Mouse (Mus musculus) embryonic facial prominence, embryonic 11.5 days (tissue): ENCODE data around the gene Gas2l1. TPM values are rescaled to one million over a fixed set of nuclear protein-coding genes. Genes with fewer than 3 reads are reported as not detected.

Source experiments
- ATAC-seq: fragments of 200-750 bp; cut with Nextera tagmentation; replicated peaks from 2 replicates; pipeline ENCODE4 v1.8.0; 2017; ENCODE audit warnings: low read depth; ENCODE audit not compliant: insufficient number of reproducible peaks, low FRiP score, low TSS enrichment
- DNase-seq: peaks from one replicate; pipeline ENCODE4 v3.0.0-alpha.2; 2015; ENCODE audit warnings: low spot score
- H3K27ac ChIP-seq: fragments of 300-500 bp; sonication (generic); replicated peaks from 2 replicates; pipeline ENCODE4 v1.5.1; 2014; ENCODE audit warnings: mild to moderate bottlenecking, low read depth, low read length, control low read depth
- H3K27me3 ChIP-seq: fragments of 300-500 bp; sonication (generic); 2 replicates; pipeline ENCODE4 v1.6.1; 2014; ENCODE audit warnings: mild to moderate bottlenecking, low read length, moderate library complexity, mixed read lengths; ENCODE audit not compliant: control insufficient read depth, insufficient read depth
- H3K36me3 ChIP-seq: fragments of 300-500 bp; sonication (generic); replicated peaks from 2 replicates; pipeline ENCODE4 v1.6.1; 2014; ENCODE audit warnings: low read depth, mild to moderate bottlenecking, low read length, moderate library complexity, mixed read lengths; ENCODE audit not compliant: control insufficient read depth, insufficient read depth
- H3K4me1 ChIP-seq: fragments of 300-500 bp; sonication (generic); 2 replicates; pipeline ENCODE4 v1.6.1; 2014; ENCODE audit warnings: low read length, mixed read lengths; ENCODE audit not compliant: control insufficient read depth, insufficient read depth
- H3K4me2 ChIP-seq: fragments of 300-500 bp; sonication (generic); 2 replicates; pipeline ENCODE4 v1.6.1; 2014; ENCODE audit warnings: low read depth, mild to moderate bottlenecking, control low read depth, low read length, moderate library complexity
- H3K4me3 ChIP-seq: fragments of 300-500 bp; sonication (generic); 2 replicates; pipeline ENCODE4 v1.5.1; 2014; ENCODE audit warnings: low read depth, low read length, control low read depth
- H3K9ac ChIP-seq: fragments of 300-500 bp; sonication (generic); replicated peaks from 2 replicates; pipeline ENCODE4 v1.6.1; 2014; ENCODE audit warnings: mild to moderate bottlenecking, control low read depth, low read length
- H3K9me3 ChIP-seq: fragments of 300-500 bp; sonication (generic); replicated peaks from 2 replicates; pipeline ENCODE4 v1.6.1; 2016; ENCODE audit warnings: mild to moderate bottlenecking, low read length, inconsistent platforms, mixed read lengths; ENCODE audit not compliant: control insufficient read depth
- WGBS: fragments of 180-500 bp; shearing (Covaris S2); extraction: QIAGEN DNeasy Blood & Tissue Kit; methylation state at CpG from one replicate; pipeline ENCODE4 v1.1.7; 2014; 5-methylcytosine and 5-hydroxymethylcytosine counted together
- polyA plus RNA-seq: library from polyadenylated mRNA; unstranded; fragments of >200 nt; fragmentation: Nextera tagmentation; extraction: Ambion mirVana; gene quantifications from 2 replicates; pipeline ENCODE4 v1.2.1, GENCODE M21; 2014

Gene Gas2l1
- 24.1 and 27.8 TPM in 2 replicates for polyA plus RNA-seq

DNA sequence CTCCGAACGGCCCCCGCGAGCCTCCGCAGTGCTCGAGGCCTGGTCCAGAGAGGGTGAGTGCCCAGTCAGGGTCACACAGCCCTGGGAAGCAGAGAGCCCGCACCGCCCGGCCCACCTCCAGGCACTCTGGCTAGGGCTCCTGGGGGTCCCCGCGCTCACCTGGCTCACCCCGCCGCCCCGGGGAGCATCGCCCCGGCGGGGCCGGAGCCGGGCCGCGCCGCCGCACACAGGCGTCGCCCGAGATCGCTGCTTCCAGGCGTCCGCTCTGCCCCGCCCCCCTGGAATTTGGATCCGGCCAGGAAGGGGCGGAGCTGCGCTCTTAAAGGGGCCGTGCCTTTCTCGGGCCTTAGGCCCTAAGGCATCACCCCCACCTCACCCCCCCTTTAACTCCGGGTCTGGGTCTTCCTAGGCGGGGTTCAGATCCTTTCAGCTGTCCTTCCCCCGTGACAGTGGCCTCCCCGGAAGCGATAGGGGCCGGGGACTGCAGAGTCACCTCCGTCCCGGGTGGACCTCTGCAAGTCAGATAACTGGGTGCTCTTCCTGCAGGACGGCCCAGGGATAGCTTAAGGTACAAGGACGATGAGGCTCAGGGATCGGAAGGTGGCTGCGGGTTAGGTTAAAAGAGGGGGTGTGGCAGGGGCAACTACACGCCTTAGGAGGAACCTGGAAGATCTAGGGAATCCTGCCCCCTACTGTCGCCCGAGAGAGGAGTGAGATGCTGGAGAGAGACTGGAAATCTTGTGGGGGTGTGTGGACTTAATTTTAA lies at the start of gene Gas2l1:
Gas2l1 (minus strand) TSS at position 272 of the 766 bp plus-strand sequence.
- H3K4me2 ChIP-seq, result peak within 1 kb of the TSS; percentile 86
- peak within 1 kb of the TSS; percentile 47 for H3K9ac ChIP-seq
- no peak within 1 kb of the TSS for H3K27ac ChIP-seq
- peak; percentile 92 for DNase-seq
- WGBS, result under 1% methylated on average over 33 of the region's 50 CpGs
- H3K27me3 ChIP-seq, result peaks cover 42% of the 10 kb centered on the region
- H3K9me3 ChIP-seq, result no peaks in the 10 kb centered on the region
- peak within 1 kb of the TSS; percentile 56 for H3K4me3 ChIP-seq
- H3K36me3 ChIP-seq, result peaks cover 12% of the 10 kb centered on the region
- peaks cover 14% of the 10 kb centered on the region for H3K4me1 ChIP-seq
- peak; percentile 67 for ATAC-seq

DNA sequence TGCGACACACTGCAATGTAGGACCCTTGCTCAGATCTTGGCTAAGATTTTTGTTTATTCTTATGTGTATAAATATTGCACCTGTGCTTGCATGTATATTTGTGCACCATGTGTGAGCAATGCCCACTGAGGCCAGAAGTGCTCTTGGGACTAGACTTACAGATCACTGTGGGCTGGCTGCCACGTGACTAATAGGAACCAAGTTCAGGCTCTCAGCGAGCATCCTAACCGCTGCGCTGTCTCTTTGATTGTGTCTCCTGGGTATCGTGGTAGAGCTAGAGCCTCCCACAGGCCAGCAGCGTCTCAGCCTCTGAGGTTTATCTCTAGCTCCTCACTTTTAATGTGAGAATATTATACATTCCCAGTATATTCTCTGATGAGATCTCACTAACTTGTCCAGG lies 48.5 kb upstream of the Gas2l1 start:
- Histone ChIP-seq H3K4me2 (no peak overlapping the region), H3K36me3 (no peaks in the 10 kb centered on the region), H3K27ac (no peak overlapping the region), H3K9me3 (no peaks in the 10 kb centered on the region), H3K4me1 (no peaks in the 10 kb centered on the region), H3K27me3 (no peaks in the 10 kb centered on the region), H3K9ac (no peak overlapping the region), H3K4me3 (no peak overlapping the region)
- no peak for DNase-seq
- 82% methylated on average over 7 of the region's 7 CpGs for WGBS
- no peak for ATAC-seq

DNA sequence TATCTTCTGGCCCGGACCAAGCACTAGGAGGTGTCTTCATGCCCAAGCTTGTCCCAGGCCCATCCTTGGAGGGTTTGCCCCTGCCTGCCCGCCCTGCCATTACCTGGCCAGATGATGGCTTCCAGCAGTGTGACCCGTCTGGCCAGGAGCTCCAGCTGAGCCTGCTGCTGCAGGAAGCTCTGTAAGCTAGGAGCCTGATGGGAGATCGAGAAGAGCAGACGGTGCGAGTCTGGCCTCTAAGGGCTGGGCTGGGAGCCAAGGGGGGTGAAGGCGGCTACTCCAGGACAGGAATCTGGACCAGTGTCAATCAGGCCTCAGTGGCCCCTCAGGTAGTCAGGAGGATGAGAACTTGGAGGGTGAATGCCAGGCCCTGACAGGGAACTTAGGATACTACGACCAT lies 44.3 kb upstream of the Gas2l1 start:
- H3K27ac ChIP-seq, result no peak overlapping the region
- no peak for DNase-seq
- H3K4me3 ChIP-seq, result no peak overlapping the region
- H3K4me2 ChIP-seq, result no peak overlapping the region
- ATAC-seq, result no peak
- no peaks in the 10 kb centered on the region for H3K36me3 ChIP-seq
- H3K9ac ChIP-seq, result no peak overlapping the region
- H3K27me3 ChIP-seq, result no peaks in the 10 kb centered on the region
- WGBS, result 70% methylated on average over 8 of the region's 8 CpGs
- H3K4me1 ChIP-seq, result no peaks in the 10 kb centered on the region
- H3K9me3 ChIP-seq, result no peaks in the 10 kb centered on the region

DNA sequence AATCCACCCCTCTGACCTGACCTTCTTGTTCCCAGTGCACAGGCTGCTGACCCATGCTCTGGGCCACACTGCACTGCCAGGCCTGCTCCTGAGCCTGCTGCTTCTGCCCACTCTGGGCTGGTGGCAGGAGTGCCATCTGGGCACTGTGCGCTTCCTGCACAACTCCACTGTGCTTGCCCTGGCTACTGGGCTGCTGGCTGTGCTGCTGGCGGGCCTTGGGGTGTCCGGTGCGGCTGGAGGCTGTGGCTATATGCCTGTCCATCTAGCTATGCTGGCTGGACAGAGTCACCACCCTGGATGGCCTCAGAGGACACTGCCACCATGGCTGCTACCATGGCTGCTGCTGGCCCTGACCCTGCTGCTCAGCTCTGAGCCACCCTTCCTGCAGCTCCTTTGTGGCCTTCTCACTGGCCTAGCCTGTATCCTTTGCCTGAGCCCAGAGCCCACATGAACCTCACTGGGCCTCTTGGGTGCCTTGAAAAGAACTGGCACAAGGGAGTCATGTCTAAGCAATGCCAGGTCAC lies 38.9 kb upstream of the Gas2l1 start:
- H3K4me3 ChIP-seq, result no peak overlapping the region
- no peaks in the 10 kb centered on the region for H3K4me1 ChIP-seq
- H3K9ac ChIP-seq, result no peak overlapping the region
- no peak overlapping the region for H3K4me2 ChIP-seq
- no peak overlapping the region for H3K27ac ChIP-seq
- no peaks in the 10 kb centered on the region for H3K27me3 ChIP-seq
- no peak for ATAC-seq
- no peaks in the 10 kb centered on the region for H3K36me3 ChIP-seq
- 86% methylated on average over 4 of the region's 4 CpGs for WGBS
- no peak for DNase-seq
- H3K9me3 ChIP-seq, result no peaks in the 10 kb centered on the region

DNA sequence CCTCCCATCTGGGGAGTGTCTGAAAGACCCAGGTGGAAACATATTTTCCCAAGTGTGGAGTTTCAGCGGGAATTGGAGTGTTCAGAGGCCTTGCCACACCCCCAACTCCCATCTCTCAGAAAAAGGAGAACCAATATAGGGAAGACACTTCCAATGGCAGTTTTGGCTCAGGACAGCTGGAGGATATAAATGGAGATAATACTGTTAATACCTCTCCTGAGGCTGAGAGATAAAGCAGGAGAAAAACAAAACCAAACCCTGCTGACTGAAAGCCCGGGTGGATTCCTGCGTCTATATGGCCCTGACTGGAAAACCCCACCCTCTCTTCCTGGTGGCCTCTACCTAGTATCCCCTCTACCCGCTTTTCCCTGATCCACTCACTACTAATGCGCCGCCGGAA lies 37.3 kb upstream of the Gas2l1 start:
- no peaks in the 10 kb centered on the region for H3K4me1 ChIP-seq
- DNase-seq, result no peak
- no peaks in the 10 kb centered on the region for H3K27me3 ChIP-seq
- H3K27ac ChIP-seq, result no peak overlapping the region
- H3K4me3 ChIP-seq, result no peak overlapping the region
- no peak overlapping the region for H3K4me2 ChIP-seq
- no peak overlapping the region for H3K9ac ChIP-seq
- WGBS, result 90% methylated on average over 7 of the region's 7 CpGs
- no peak for ATAC-seq
- H3K9me3 ChIP-seq, result no peaks in the 10 kb centered on the region
- no peaks in the 10 kb centered on the region for H3K36me3 ChIP-seq

DNA sequence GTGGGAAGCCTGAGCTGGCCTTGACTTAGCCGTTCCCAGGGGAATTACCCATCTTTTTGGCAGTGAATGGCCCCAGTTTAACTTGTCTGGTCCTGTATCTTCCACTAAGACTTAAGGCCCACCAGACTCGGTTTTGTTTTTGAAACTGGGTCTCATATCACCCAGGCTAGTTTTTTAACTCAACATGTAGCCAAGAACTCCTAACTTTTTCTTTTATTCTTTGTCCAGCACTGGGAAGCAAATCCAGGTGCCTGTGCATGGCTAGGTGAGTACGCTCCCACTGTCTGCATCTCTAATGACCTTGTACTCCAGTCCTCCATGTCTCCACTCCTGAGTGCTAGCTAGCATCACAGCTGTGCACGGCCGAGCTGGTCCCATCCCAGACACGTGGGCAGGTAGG lies 36.5 kb upstream of the Gas2l1 start:
- DNase-seq (no peak), ATAC-seq (no peak)
- no peak overlapping the region for H3K9ac ChIP-seq
- H3K9me3 ChIP-seq, result no peaks in the 10 kb centered on the region
- no peaks in the 10 kb centered on the region for H3K4me1 ChIP-seq
- H3K27ac ChIP-seq, result no peak overlapping the region
- no peaks in the 10 kb centered on the region for H3K36me3 ChIP-seq
- H3K4me3 ChIP-seq, result no peak overlapping the region
- WGBS, result 85% methylated on average over 6 of the region's 6 CpGs
- no peak overlapping the region for H3K4me2 ChIP-seq
- no peaks in the 10 kb centered on the region for H3K27me3 ChIP-seq

DNA sequence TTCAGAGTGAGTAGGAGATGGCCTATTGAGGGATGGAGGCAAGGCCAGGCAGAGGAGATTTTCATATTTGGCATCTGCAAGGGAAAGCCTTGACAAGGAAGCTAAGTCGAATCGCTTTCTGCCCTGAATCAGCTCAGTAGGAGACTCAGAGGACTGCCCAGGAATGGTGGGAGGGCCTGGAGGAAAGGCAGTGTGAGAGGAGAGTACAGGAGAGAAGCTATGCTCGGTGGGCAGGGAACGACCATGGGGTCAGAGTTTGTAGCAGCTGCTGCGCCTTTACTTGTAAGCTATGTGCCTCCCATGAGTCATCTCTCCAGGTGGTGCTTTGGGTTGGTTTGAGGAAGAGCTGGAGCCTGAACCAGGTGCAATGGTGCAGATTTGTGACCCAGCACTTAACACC lies 35.7 kb upstream of the Gas2l1 start:
- Histone ChIP-seq H3K27me3 (no peaks in the 10 kb centered on the region), H3K4me1 (no peaks in the 10 kb centered on the region), H3K9me3 (no peaks in the 10 kb centered on the region), H3K4me2 (no peak overlapping the region; the same call in 1 of the 2 replicates), H3K27ac (no peak overlapping the region), H3K36me3 (no peaks in the 10 kb centered on the region), H3K4me3 (no peak overlapping the region; the same call in 1 of the 2 replicates), H3K9ac (no peak overlapping the region)
- no peak for DNase-seq
- WGBS, result 50% methylated on average over 5 of the region's 5 CpGs
- ATAC-seq, result no peak

DNA sequence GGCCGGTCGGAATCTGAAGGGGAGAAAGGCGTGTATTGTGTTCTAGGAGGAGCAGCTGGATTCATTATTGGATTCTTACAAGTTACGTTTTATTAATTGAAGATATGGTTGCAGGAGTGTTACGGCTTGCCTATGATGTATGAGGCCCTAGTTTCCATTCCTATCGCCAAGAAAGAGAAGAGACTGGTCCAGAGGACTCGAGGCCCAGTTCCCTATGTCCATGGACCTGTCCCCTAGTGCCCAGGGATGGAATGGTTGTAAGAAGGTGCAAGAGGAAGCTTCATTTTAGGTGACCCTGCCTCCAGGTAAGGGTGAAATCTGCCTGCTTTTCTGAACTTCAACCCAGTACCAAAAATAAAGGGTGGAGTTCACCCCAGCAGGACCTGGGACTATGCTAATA lies 35.2 kb upstream of the Gas2l1 start:
- H3K4me1 ChIP-seq, result no peaks in the 10 kb centered on the region
- no peak overlapping the region for H3K27ac ChIP-seq
- DNase-seq (peak; percentile 44), ATAC-seq (no peak)
- 1% methylated on average over 7 of the region's 7 CpGs for WGBS
- no peaks in the 10 kb centered on the region for H3K9me3 ChIP-seq
- no peaks in the 10 kb centered on the region for H3K27me3 ChIP-seq
- no peaks in the 10 kb centered on the region for H3K36me3 ChIP-seq
- H3K4me3 ChIP-seq, result peak overlapping the region; percentile 99
- peak overlapping the region; percentile 86 for H3K4me2 ChIP-seq
- peak overlapping the region; percentile 97 for H3K9ac ChIP-seq
